Mouse (Mus musculus) heart, embryonic 15.5 days (tissue): ENCODE results near the gene Gpnmb. TPM values are rescaled to one million over a fixed set of nuclear protein-coding genes. Genes with fewer than 3 reads are reported as not detected.

Experiments
- ATAC-seq: fragments of 200-750 bp; cut with Nextera tagmentation; replicated peaks from 2 replicates; pipeline ENCODE4 v1.8.0; 2017; ENCODE audit warnings: low read depth, moderate TSS enrichment; ENCODE audit not compliant: insufficient number of reproducible peaks, insufficient read depth, low FRiP score
- H3K27ac ChIP-seq: fragments of 300-500 bp; sonication (generic); 2 replicates; pipeline ENCODE4 v1.5.1; 2015; ENCODE audit warnings: mild to moderate bottlenecking, inconsistent platforms
- H3K27me3 ChIP-seq: fragments of 300-500 bp; sonication (generic); 2 replicates; pipeline ENCODE4 v1.6.1; 2015; ENCODE audit warnings: inconsistent platforms
- H3K36me3 ChIP-seq: fragments of 300-500 bp; sonication (generic); 2 replicates; pipeline ENCODE4 v1.6.1; 2015; ENCODE audit warnings: mild to moderate bottlenecking, inconsistent platforms
- H3K4me1 ChIP-seq: fragments of 300-500 bp; sonication (generic); replicated peaks from 2 replicates; pipeline ENCODE4 v1.6.1; 2015; ENCODE audit warnings: inconsistent platforms
- H3K4me2 ChIP-seq: fragments of 300-500 bp; sonication (generic); 2 replicates; pipeline ENCODE4 v1.6.1; 2015; ENCODE audit warnings: inconsistent platforms, mild to moderate bottlenecking, moderate library complexity
- H3K4me3 ChIP-seq: fragments of 300-500 bp; sonication (generic); 2 replicates; pipeline ENCODE4 v1.5.1; 2015; ENCODE audit warnings: mild to moderate bottlenecking, inconsistent platforms
- H3K9ac ChIP-seq: fragments of 300-500 bp; sonication (generic); 2 replicates; pipeline ENCODE4 v1.6.1; 2015; ENCODE audit warnings: mild to moderate bottlenecking, inconsistent platforms
- H3K9me3 ChIP-seq: fragments of 300-500 bp; sonication (generic); replicated peaks from 2 replicates; pipeline ENCODE4 v1.6.1; 2016; ENCODE audit warnings: inconsistent platforms
- WGBS: fragments of 180-500 bp; shearing (Covaris S2); methylation state at CpG from one replicate; pipeline ENCODE4 v1.1.7; 2015; ENCODE audit warnings: mixed read lengths; 5-methylcytosine and 5-hydroxymethylcytosine counted together
- polyA plus RNA-seq: library from polyadenylated mRNA; unstranded; fragments of >200 nt; fragmentation: Nextera tagmentation; extraction: Ambion mirVana; gene quantifications from 2 replicates; pipeline ENCODE4 v1.2.1, GENCODE M21; 2015

Gpnmb gene
- polyA plus RNA-seq, 1 experiment from 2014 or later = 5.5 TPM

DNA sequence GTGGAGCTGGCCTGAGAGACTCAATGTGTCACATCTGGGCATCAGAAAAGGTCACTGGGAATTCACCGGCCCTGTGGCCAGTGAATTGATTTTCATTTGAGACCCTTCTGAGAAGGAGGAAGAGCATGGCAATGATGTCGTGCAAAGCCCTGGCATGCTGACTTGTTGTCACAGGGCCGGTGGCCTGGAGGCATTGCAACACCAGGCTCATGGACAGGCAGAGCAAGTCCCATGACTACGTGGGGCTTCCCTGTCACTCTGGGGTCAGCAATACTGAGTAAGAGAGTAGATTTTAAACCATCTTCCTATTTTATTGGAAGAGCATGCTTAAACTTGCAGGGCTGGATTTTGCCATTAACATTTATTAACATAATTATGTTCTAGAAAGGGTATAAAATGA, 23.3 kb upstream of the Gpnmb start:
- Histone ChIP-seq H3K4me2 (no peak overlapping the region), H3K27me3 (no peaks in the 10 kb centered on the region), H3K4me3 (no peak overlapping the region), H3K4me1 (peaks cover 10% of the 10 kb centered on the region), H3K27ac (no peak overlapping the region), H3K9me3 (no peaks in the 10 kb centered on the region; the same call in 1 of the 2 replicates), H3K9ac (no peak overlapping the region), H3K36me3 (no peaks in the 10 kb centered on the region)
- no peak for ATAC-seq
- 67% methylated on average over 4 of the region's 4 CpGs for WGBS

- H3K4me2 ChIP-seq = no peak overlapping the region
- no peaks in the 10 kb centered on the region for H3K27me3 ChIP-seq
- H3K27ac ChIP-seq = no peak overlapping the region
- no peak overlapping the region for H3K4me3 ChIP-seq
- no peak for ATAC-seq
- WGBS = 75% methylated on average over 3 of the region's 3 CpGs
- H3K9ac ChIP-seq = no peak overlapping the region
- no peaks in the 10 kb centered on the region for H3K36me3 ChIP-seq
- peaks cover 6% of the 10 kb centered on the region for H3K4me1 ChIP-seq
- no peaks in the 10 kb centered on the region; the same call in 1 of the 2 replicates for H3K9me3 ChIP-seq
Observed at GRCm38 (mm10) chr6:49013458-49013857, 22.9 kb upstream of the Gpnmb start.

DNA sequence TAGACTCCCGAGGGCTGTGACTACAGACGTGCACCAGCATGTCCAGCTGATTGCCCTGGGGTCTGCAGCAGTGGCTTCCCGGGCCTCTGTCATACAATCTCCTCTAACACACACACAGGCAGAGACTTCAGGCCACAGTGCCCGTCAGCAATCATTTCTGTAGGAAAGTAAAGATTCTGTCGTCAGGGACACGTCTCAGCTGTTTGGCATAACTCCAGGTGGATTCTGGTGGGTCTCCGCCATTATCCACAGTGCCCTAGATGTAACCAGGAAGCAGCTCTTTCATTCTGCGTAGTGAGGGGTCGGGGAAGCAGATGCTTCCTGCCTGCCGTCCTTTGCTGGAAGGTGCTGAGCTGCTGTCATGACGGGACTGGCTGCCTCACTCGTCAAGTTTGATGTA, 19.2 kb upstream of the Gpnmb start:
- Histone ChIP-seq H3K27ac (no peak overlapping the region), H3K9me3 (no peaks in the 10 kb centered on the region), H3K36me3 (no peaks in the 10 kb centered on the region), H3K9ac (no peak overlapping the region), H3K4me1 (peaks cover 4% of the 10 kb centered on the region; the same call in 1 of the 2 replicates), H3K27me3 (no peaks in the 10 kb centered on the region), H3K4me3 (no peak overlapping the region), H3K4me2 (no peak overlapping the region)
- ATAC-seq = no peak
- WGBS = 43% methylated on average over 12 of the region's 12 CpGs

- H3K36me3 ChIP-seq = no peaks in the 10 kb centered on the region
- ATAC-seq = no peak
- H3K27ac ChIP-seq = no peak overlapping the region
- H3K4me3 ChIP-seq = no peak overlapping the region
- no peak overlapping the region for H3K4me2 ChIP-seq
- no peaks in the 10 kb centered on the region for H3K9me3 ChIP-seq
- 94% methylated on average over 1 of the region's 1 CpGs for WGBS
- no peaks in the 10 kb centered on the region for H3K27me3 ChIP-seq
- H3K4me1 ChIP-seq = peaks cover 4% of the 10 kb centered on the region; the same call in 1 of the 2 replicates
- no peak overlapping the region for H3K9ac ChIP-seq
Observed at GRCm38 (mm10) chr6:49019341-49019740, 17.0 kb upstream of the Gpnmb start.

- Histone ChIP-seq H3K9me3 (no peaks in the 10 kb centered on the region), H3K27ac (no peak overlapping the region), H3K36me3 (no peaks in the 10 kb centered on the region), H3K27me3 (no peaks in the 10 kb centered on the region), H3K4me2 (no peak overlapping the region), H3K9ac (no peak overlapping the region), H3K4me1 (peaks cover 4% of the 10 kb centered on the region; the same call in 1 of the 2 replicates), H3K4me3 (no peak overlapping the region)
- WGBS = 72% methylated on average over 14 of the region's 14 CpGs
- no peak for ATAC-seq
Observed at GRCm38 (mm10) chr6:49021141-49022012, 15.0 kb upstream of the Gpnmb start.

- 80% methylated on average over 2 of the region's 2 CpGs for WGBS
- peaks cover 4% of the 10 kb centered on the region; the same call in 1 of the 2 replicates for H3K4me1 ChIP-seq
- no peak overlapping the region for H3K4me2 ChIP-seq
- H3K27ac ChIP-seq = no peak overlapping the region
- no peaks in the 10 kb centered on the region for H3K9me3 ChIP-seq
- H3K27me3 ChIP-seq = no peaks in the 10 kb centered on the region
- no peaks in the 10 kb centered on the region for H3K36me3 ChIP-seq
- ATAC-seq = no peak
- no peak overlapping the region for H3K4me3 ChIP-seq
- no peak overlapping the region for H3K9ac ChIP-seq
Observed at GRCm38 (mm10) chr6:49022384-49022783, 14.0 kb upstream of the Gpnmb start.

DNA sequence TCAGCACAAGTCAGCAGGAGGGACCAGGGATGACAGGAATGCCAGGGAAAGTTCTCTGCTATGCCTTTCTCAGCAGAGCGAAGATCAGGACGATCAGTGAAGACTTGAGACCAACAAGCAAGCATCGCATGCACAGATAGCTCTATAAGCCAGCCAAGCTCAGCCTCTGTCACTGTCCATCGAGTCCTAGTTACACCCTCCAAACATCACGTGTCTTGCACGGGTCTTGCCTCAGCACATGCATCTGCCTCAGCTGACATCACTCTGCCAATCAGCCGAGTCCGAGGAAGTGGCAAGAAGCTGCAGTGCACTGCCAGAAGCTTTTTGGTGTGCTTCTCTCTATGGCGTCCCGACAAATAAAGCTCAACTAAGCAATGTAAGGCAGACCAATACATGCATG, 13.0 kb upstream of the Gpnmb start:
- Histone ChIP-seq H3K36me3 (no peaks in the 10 kb centered on the region), H3K27ac (no peak overlapping the region), H3K9ac (no peak overlapping the region), H3K4me3 (no peak overlapping the region), H3K4me2 (no peak overlapping the region), H3K27me3 (no peaks in the 10 kb centered on the region), H3K4me1 (peaks cover 4% of the 10 kb centered on the region; the same call in 1 of the 2 replicates), H3K9me3 (no peaks in the 10 kb centered on the region)
- 73% methylated on average over 10 of the region's 10 CpGs for WGBS
- no peak for ATAC-seq

GRCm38 (mm10) chr6:49025290-49025689, 11.1 kb upstream of the Gpnmb start:
- Histone ChIP-seq H3K4me2 (no peak overlapping the region), H3K4me1 (peaks cover 4% of the 10 kb centered on the region; the same call in 1 of the 2 replicates), H3K27me3 (no peaks in the 10 kb centered on the region), H3K9ac (no peak overlapping the region), H3K9me3 (no peaks in the 10 kb centered on the region), H3K36me3 (no peaks in the 10 kb centered on the region), H3K4me3 (no peak overlapping the region), H3K27ac (no peak overlapping the region)
- 80% methylated on average over 7 of the region's 7 CpGs for WGBS
- ATAC-seq = no peak

GRCm38 (mm10) chr6:49026496-49026895, 9.8 kb upstream of the Gpnmb start:
- H3K9me3 ChIP-seq = no peaks in the 10 kb centered on the region
- no peak overlapping the region for H3K9ac ChIP-seq
- H3K4me2 ChIP-seq = no peak overlapping the region
- H3K4me3 ChIP-seq = no peak overlapping the region
- H3K27ac ChIP-seq = no peak overlapping the region
- no peaks in the 10 kb centered on the region for H3K36me3 ChIP-seq
- no peaks in the 10 kb centered on the region for H3K4me1 ChIP-seq
- 75% methylated on average over 5 of the region's 5 CpGs for WGBS
- ATAC-seq = no peak
- H3K27me3 ChIP-seq = no peaks in the 10 kb centered on the region

DNA sequence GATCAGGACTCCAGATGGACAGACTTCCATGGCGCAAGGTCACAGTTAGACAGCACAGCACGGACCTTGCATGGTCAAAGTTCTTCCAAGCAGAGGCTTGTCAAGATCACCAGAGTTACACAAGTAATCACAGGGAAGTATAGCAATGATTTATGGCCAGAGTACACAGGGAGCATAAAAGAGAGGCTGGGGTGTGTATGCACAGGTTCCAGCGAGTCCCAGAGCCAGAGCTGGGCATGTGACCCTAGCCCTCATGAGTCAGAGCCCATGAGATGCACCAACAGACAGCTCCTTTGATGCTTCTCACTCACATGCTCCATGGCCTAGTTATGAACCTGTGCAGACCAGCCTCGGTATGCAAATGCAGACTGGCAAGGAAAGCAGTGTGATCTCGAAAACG, 8.3 kb upstream of the Gpnmb start:
- no peaks in the 10 kb centered on the region for H3K9me3 ChIP-seq
- no peak for ATAC-seq
- H3K4me3 ChIP-seq = no peak overlapping the region
- H3K36me3 ChIP-seq = no peaks in the 10 kb centered on the region
- H3K27ac ChIP-seq = no peak overlapping the region
- no peak overlapping the region for H3K9ac ChIP-seq
- H3K4me1 ChIP-seq = no peaks in the 10 kb centered on the region
- H3K27me3 ChIP-seq = no peaks in the 10 kb centered on the region
- WGBS = 75% methylated on average over 6 of the region's 6 CpGs
- no peak overlapping the region for H3K4me2 ChIP-seq

DNA sequence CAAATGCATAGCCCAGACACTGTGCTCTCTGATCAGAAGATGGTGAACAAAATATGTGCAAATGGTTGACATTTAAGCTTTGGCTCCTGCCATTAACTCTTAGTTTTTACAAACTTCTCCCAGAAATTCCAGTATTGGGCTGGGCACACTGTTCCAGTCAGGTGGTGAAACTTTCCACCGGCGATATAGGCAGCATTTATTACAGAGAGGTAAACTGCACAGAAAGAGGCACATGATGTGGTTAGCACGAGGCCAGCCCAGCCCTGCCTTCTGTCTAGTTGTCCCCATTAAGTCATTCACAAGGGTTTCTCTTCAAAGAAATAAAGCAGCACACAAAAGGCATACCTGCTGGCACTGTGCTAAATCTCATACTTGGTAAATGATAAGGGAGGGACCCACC, 7.6 kb upstream of the Gpnmb start:
- WGBS = 82% methylated on average over 3 of the region's 3 CpGs
- Histone ChIP-seq H3K27me3 (no peaks in the 10 kb centered on the region), H3K4me1 (no peaks in the 10 kb centered on the region), H3K4me2 (no peak overlapping the region), H3K4me3 (no peak overlapping the region), H3K27ac (no peak overlapping the region), H3K36me3 (no peaks in the 10 kb centered on the region), H3K9me3 (no peaks in the 10 kb centered on the region), H3K9ac (no peak overlapping the region)
- no peak for ATAC-seq

- no peaks in the 10 kb centered on the region for H3K36me3 ChIP-seq
- no peaks in the 10 kb centered on the region for H3K9me3 ChIP-seq
- no peak overlapping the region for H3K9ac ChIP-seq
- H3K4me3 ChIP-seq = no peak overlapping the region
- no peak overlapping the region for H3K4me2 ChIP-seq
- no peak overlapping the region for H3K27ac ChIP-seq
- ATAC-seq = no peak
- WGBS = 67% methylated on average over 4 of the region's 4 CpGs
- peaks cover 3% of the 10 kb centered on the region for H3K4me1 ChIP-seq
- peaks cover 5% of the 10 kb centered on the region for H3K27me3 ChIP-seq
Observed at GRCm38 (mm10) chr6:49031230-49031629, 5.1 kb upstream of the Gpnmb start.
